Mouse (Mus musculus): ENCODE measurements around the gene Aldh3b3.

GRCm38 (mm10) chr19:4000949-4001525 lies 42.6 kb downstream of the Aldh3b3 start:
- no peak for TF ChIP-seq CTCF (IDR thresholded peaks at IDR 0.05; ENCODE audit: extremely low read depth, insufficient read depth, insufficient read length, insufficient replicate concordance)
- TF ChIP-seq POLR2A (IDR thresholded peaks at IDR 0.05; ENCODE audit: low read depth, low read length), result no peak
